8 mouse cellular contexts compared by ENCODE assay signal in genomic region chr19:6376255-6376564, GRCm38 (mm10). TPM values are rescaled to one million over a fixed set of nuclear protein-coding genes. Genes with fewer than 3 reads are reported as not detected.
DNase-seq lines count a peak whose midpoint lies in the region; ATAC-seq and TF ChIP-seq lines count a peak whose summit lies in the region.

No protein-coding gene starts in this region.

- dilution Hi-C loops in CH12.LX (cut with MboI; ENCODE audit: extremely low pct_ligation_motif_present, extremely low pct_unique_long_range_greater_than_20kb, low sequenced_read_pairs) = no loop called here

- no peak for TF ChIP-seq POLR2A in CH12.LX (IDR thresholded peaks at IDR 0.05; ENCODE audit: low read depth, low read length)

- peaks cover 8% of the 10 kb centered on the region for H3K79me2 ChIP-seq in CH12.LX (replicated peaks; ENCODE audit: control insufficient read depth, extremely low read depth, insufficient read depth, poor library complexity, severe bottlenecking)

- H3K4me1 ChIP-seq in CH12.LX (ENCODE audit: control insufficient read depth in 1 of 2, insufficient read depth in 2 of 2) = peaks cover 2 to 48% of the 10 kb centered on the region in 2 experiments; a peak in 2 of 4 replicates

- no peak overlapping the region for H3K27ac ChIP-seq in CH12.LX (ENCODE audit: insufficient read depth, low read depth)

- no peak for TF ChIP-seq EP300 in CH12.LX (IDR thresholded peaks at IDR 0.05; ENCODE audit: low read length)

- peaks cover 83 to 96% of the 10 kb centered on the region in 2 experiments for H3K36me3 ChIP-seq in CH12.LX (replicated peaks in 1 of 2; ENCODE audit: control insufficient read depth in 1 of 2, insufficient read depth in 1 of 2, low read length in 1 of 2)

- H3K9me3 ChIP-seq in CH12.LX (replicated peaks; ENCODE audit: low read length) = no peaks in the 10 kb centered on the region

- DNase-seq in CD4-positive, CD25-positive, alpha-beta regulatory T cell, adult 2 months (ENCODE audit: low read depth, low spot score) = peak; percentile 59
- DNase-seq in layer of hippocampus, adult 11-12 months (ENCODE audit: low spot score) = peak; percentile 49
- DNase-seq in layer of hippocampus, adult 9-11 months = no peak
- DNase-seq in CH12.LX (ENCODE audit: extremely low read depth) = no peak
- DNase-seq in cerebellum, adult 9-11 months = peak; percentile 73
- DNase-seq in kidney, postnatal 25 days = peak; percentile 67 to 76
- peak; percentile 95 for DNase-seq in testis, postnatal 10 days (ENCODE audit: low spot score)

- peak; percentile 47 to 62; a peak in 3 of 4 replicates for TF ChIP-seq CTCF in CH12.LX (conservative IDR thresholded peaks at IDR 0.05 in 1 of 2, IDR thresholded peaks at IDR 0.05 in 1 of 2; ENCODE audit: low read depth in 2 of 2, low read length in 2 of 2)

- ATAC-seq in CD4-positive, CD25-positive, alpha-beta regulatory T cell, adult 4 months = no peak

- no peak overlapping the region for H3K9ac ChIP-seq in CH12.LX (ENCODE audit: insufficient read depth, low read depth)

- in situ Hi-C loops in CH12.LX (cut with MboI; ENCODE audit: low pct_ligation_motif_present, low pct_unique_long_range_greater_than_20kb, low sequenced_read_pairs) = no loop called here

- no peak for TF ChIP-seq RAD21 in CH12.LX (IDR thresholded peaks at IDR 0.05; ENCODE audit: low read depth, low read length)

- H3K4me2 ChIP-seq in CH12.LX (ENCODE audit: insufficient read depth, low read depth, poor library complexity, severe bottlenecking) = no peak overlapping the region

- no peaks in the 10 kb centered on the region for H3K27me3 ChIP-seq in CH12.LX (replicated peaks)

- no peak overlapping the region for H3K4me3 ChIP-seq in CH12.LX (replicated peaks in 1 of 3; ENCODE audit: low read depth in 2 of 3, low read length in 2 of 3, poor library complexity in 1 of 3)

TF ChIP-seq in CH12.LX, 34 proteins besides CTCF, POLR2A, EP300 and RAD21:
- TF ChIP-seq SIN3A (IDR thresholded peaks at IDR 0.05; ENCODE audit: low read length) = no peak
- no peak for TF ChIP-seq MEF2A (IDR thresholded peaks at IDR 0.05; ENCODE audit: borderline replicate concordance, low read depth, low read length)
- no peak for TF ChIP-seq GABPA (IDR thresholded peaks at IDR 0.05; ENCODE audit: insufficient replicate concordance, low read depth, low read length)
- TF ChIP-seq MAFK (IDR thresholded peaks at IDR 0.05; ENCODE audit: insufficient replicate concordance, low read length) = no peak
- TF ChIP-seq E2F4 (IDR thresholded peaks at IDR 0.05; ENCODE audit: insufficient replicate concordance, low read depth, low read length) = no peak
- no peak for TF ChIP-seq RCOR1 (conservative IDR thresholded peaks at IDR 0.05; ENCODE audit: low read depth, low read length)
- no peak for TF ChIP-seq BHLHE40 (IDR thresholded peaks at IDR 0.05; ENCODE audit: low read depth, low read length)
- no peak for TF ChIP-seq USF1 (IDR thresholded peaks at IDR 0.05; ENCODE audit: low read depth, low read length)
- no peak for TF ChIP-seq NRF1 (IDR thresholded peaks at IDR 0.05; ENCODE audit: low read depth, low read length)
- no peak for TF ChIP-seq IRF4 (IDR thresholded peaks at IDR 0.05; ENCODE audit: low read depth, low read length)
- no peak for TF ChIP-seq USF2 (conservative IDR thresholded peaks at IDR 0.05; ENCODE audit: low read depth, low read length)
- TF ChIP-seq CHD2 (IDR thresholded peaks at IDR 0.05; ENCODE audit: low read length) = no peak
- no peak for TF ChIP-seq HCFC1 (IDR thresholded peaks at IDR 0.05; ENCODE audit: low read depth, low read length)
- TF ChIP-seq ZC3H11A (IDR thresholded peaks at IDR 0.05; ENCODE audit: low read depth, low read length) = no peak
- TF ChIP-seq ZKSCAN1 (IDR thresholded peaks at IDR 0.05; ENCODE audit: borderline replicate concordance, low read depth, low read length) = no peak
TF ChIP-seq in CH12.LX: peak in this region for 0.

RNA-seq across cellular contexts. Expression of gene Pygm, which starts 8.0 kb away (rescaled TPM):
- 10 to 100 TPM in 1 of 2 experiments, 1 to 10 TPM in 1; 2.0 to 14.2 TPM for polyA plus RNA-seq in CD4-positive, CD25-positive, alpha-beta regulatory T cell, adult 4 months (2017; shearing (Covaris generic))
- total RNA-seq in CH12.LX (2012; rRNA removed) (0.47 and 0.63 TPM in 2 replicates), CH12.LX (2014; rRNA removed) (0.32 and 0.92 TPM in 2 replicates)
- 1.2 and 2.0 TPM in 2 replicates for polyA plus RNA-seq in CH12.LX (2012; ENCODE audit: insufficient read length, low read depth)

RNA-seq across cellular contexts. Expression of gene Sf1, which starts 12.7 kb away (rescaled TPM):
- polyA plus RNA-seq in CD4-positive, CD25-positive, alpha-beta regulatory T cell, adult 4 months (2017; shearing (Covaris generic)) = 10 to 100 TPM; 55.3 to 56.7 TPM
- total RNA-seq in CH12.LX (2012; rRNA removed) (70.4 and 83.2 TPM in 2 replicates), CH12.LX (2014; rRNA removed) (54.5 and 64.7 TPM in 2 replicates)
- 229 and 251 TPM in 2 replicates for polyA plus RNA-seq in CH12.LX (2012; ENCODE audit: insufficient read length, low read depth)

RNA-seq across cellular contexts. Expression of gene Rasgrp2, which starts 22.9 kb away (rescaled TPM):
- polyA plus RNA-seq in CD4-positive, CD25-positive, alpha-beta regulatory T cell, adult 4 months (2017; shearing (Covaris generic)) = 100 to 1,000 TPM in 1 of 2 experiments, 10 to 100 TPM in 1; 80.3 to 117 TPM
- total RNA-seq in CH12.LX (2012; rRNA removed) = 16.9 and 22.0 TPM in 2 replicates
- 7.4 and 9.3 TPM in 2 replicates for total RNA-seq in CH12.LX (2014; rRNA removed)
- polyA plus RNA-seq in CH12.LX (2012; ENCODE audit: insufficient read length, low read depth) = 26.0 and 37.9 TPM in 2 replicates

RNA-seq across cellular contexts. Expression of gene Map4k2, which starts 35.3 kb away (rescaled TPM):
- polyA plus RNA-seq in CD4-positive, CD25-positive, alpha-beta regulatory T cell, adult 4 months (2017; shearing (Covaris generic)) = 100 to 1,000 TPM in 1 of 2 experiments, 10 to 100 TPM in 1; 77.5 to 135 TPM
- 77.6 and 95.2 TPM in 2 replicates for total RNA-seq in CH12.LX (2012; rRNA removed)
- total RNA-seq in CH12.LX (2014; rRNA removed) = 55.5 and 56.7 TPM in 2 replicates
- polyA plus RNA-seq in CH12.LX (2012; ENCODE audit: insufficient read length, low read depth) = 119 and 127 TPM in 2 replicates

RNA-seq across cellular contexts. Expression of gene Men1, which starts 41.4 kb away (rescaled TPM):
- 10 to 100 TPM; 16.9 to 32.1 TPM for polyA plus RNA-seq in CD4-positive, CD25-positive, alpha-beta regulatory T cell, adult 4 months (2017; shearing (Covaris generic))
- 42.9 and 43.0 TPM in 2 replicates for total RNA-seq in CH12.LX (2012; rRNA removed)
- total RNA-seq in CH12.LX (2014; rRNA removed) = 23.5 and 24.9 TPM in 2 replicates
- 50.7 and 67.8 TPM in 2 replicates for polyA plus RNA-seq in CH12.LX (2012; ENCODE audit: insufficient read length, low read depth)

Comparison
In these comparisons a context has a peak if more than half of its experiments do, and no peak if none do; other contexts are left out.
1. DNase-seq: peak in CD4-positive, CD25-positive, alpha-beta regulatory T cell, adult 2 months (single experiment), layer of hippocampus, adult 11-12 months (single experiment), cerebellum, adult 9-11 months (single experiment), kidney, postnatal 25 days (2 of 2) and testis, postnatal 10 days (single experiment); none in layer of hippocampus, adult 9-11 months (single experiment) and CH12.LX (single experiment).